Comparison of ENCODE assay signal across 18 mouse cellular contexts in the genomic region with DNA sequence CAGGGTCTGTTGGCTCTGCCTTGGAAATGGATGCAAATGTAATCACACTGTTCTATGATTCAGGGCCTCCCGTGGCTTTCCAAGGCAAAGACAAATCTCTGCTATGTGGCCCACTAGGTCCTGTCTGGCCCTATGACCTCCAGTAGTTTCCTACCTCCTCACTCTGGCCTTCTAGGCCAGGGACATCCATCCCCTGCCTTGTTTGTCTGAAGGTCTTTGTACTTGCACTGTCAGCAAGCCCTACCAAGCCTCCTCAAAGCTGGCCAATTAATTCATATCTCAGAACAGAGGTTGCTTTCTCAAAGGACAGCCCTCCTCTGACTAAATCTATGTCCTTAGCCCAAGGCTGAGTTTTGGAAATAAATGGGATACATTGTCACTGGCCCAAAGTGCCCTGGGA.
DNase-seq lines count a peak whose midpoint lies in the region; ATAC-seq lines count a peak whose summit lies in the region.
"Had no signal": no experiment of that assay in that cellular context is flagged by ENCODE, and none has a peak within 500 bp of the region (broad histone marks: within the 10 kb centered on the region; RNA-seq: fewer than 3 reads in every experiment).

No protein-coding gene starts in this region.

- intact Hi-C loops in gastrocnemius, postnatal 36 days (cut with DNase I) = no loop called here

- DNase-seq in adrenal gland, adult 2 months = peak; percentile 83
- DNase-seq in adrenal gland, postnatal 10 days = peak; percentile 35
- peak; percentile 3 for DNase-seq in adrenal gland, postnatal 25 days
- DNase-seq in mesoderm, embryonic 11.5 days (ENCODE audit: low read depth, low spot score) = peak; percentile 3
- no peak for DNase-seq in gastrocnemius, postnatal 36 days
- no peak for DNase-seq in gastrocnemius, postnatal 4 days (ENCODE audit: low spot score in 2 of 2)
- DNase-seq in kidney, adult 11 months = no peak
- DNase-seq: cerebellum, adult 11 months; cerebellum, adult 18-20 months; cerebellum, adult 8-10 months; cerebellum, adult 9-11 months; cerebellum, postnatal 14 days; cerebellum, postnatal 36 days; embryo, embryonic 11 days had no signal

- no peak for ATAC-seq in frontal cortex, adult (ENCODE audit: low TSS enrichment)
- ATAC-seq: activated CD4-positive, CD25-positive, alpha-beta regulatory T cell, adult 4 months; forebrain, embryonic 14.5 days; forebrain, embryonic 16.5 days had no signal

Comparison
In these comparisons a context has a peak if more than half of its experiments do, and no peak if none do; other contexts are left out.
1. DNase-seq: peak in adrenal gland, adult 2 months (single experiment), adrenal gland, postnatal 10 days (single experiment), adrenal gland, postnatal 25 days (single experiment) and mesoderm, embryonic 11.5 days (single experiment); none in gastrocnemius, postnatal 36 days (0 of 2), gastrocnemius, postnatal 4 days (0 of 2) and kidney, adult 11 months (single experiment).